Mouse (Mus musculus): Measurements from ENCODE around the gene Lsm14a. TPM values are rescaled to one million over a fixed set of nuclear protein-coding genes. Genes with fewer than 3 reads are reported as not detected.

Gene Lsm14a
- polyA plus RNA-seq, 1 experiment from 2014 or later = 68.1 TPM

GRCm38 (mm10) chr7:34391711-34392110 lies 1.4 kb downstream of the Lsm14a start:
- Histone ChIP-seq H3K4me3 (no peak overlapping the region), H3K9ac (no peak overlapping the region), H3K4me1 (replicated peaks) (peaks cover 30% of the 10 kb centered on the region), H3K4me2 (no peak overlapping the region), H3K27ac (no peak overlapping the region), H3K27me3 (no peaks in the 10 kb centered on the region), H3K36me3 (no peaks in the 10 kb centered on the region), H3K9me3 (no peaks in the 10 kb centered on the region)
- WGBS = 83% methylated on average over 4 of the region's 4 CpGs
- no peak for ATAC-seq (ENCODE audit: low FRiP score)

GRCm38 (mm10) chr7:34390834-34391155 lies 2.3 kb downstream of the Lsm14a start:
- H3K27ac ChIP-seq = peak overlapping the region; percentile 99; the same call in 1 of the 2 replicates
- peaks cover 36% of the 10 kb centered on the region for H3K4me1 ChIP-seq (replicated peaks)
- H3K36me3 ChIP-seq = no peaks in the 10 kb centered on the region
- H3K27me3 ChIP-seq = no peaks in the 10 kb centered on the region
- peak overlapping the region; percentile 98 for H3K9ac ChIP-seq
- no peaks in the 10 kb centered on the region for H3K9me3 ChIP-seq
- ATAC-seq (ENCODE audit: low FRiP score) = no peak
- 58% methylated on average over 7 of the region's 7 CpGs for WGBS
- H3K4me2 ChIP-seq = peak overlapping the region; percentile 85
- peak overlapping the region; percentile 94 for H3K4me3 ChIP-seq

DNA sequence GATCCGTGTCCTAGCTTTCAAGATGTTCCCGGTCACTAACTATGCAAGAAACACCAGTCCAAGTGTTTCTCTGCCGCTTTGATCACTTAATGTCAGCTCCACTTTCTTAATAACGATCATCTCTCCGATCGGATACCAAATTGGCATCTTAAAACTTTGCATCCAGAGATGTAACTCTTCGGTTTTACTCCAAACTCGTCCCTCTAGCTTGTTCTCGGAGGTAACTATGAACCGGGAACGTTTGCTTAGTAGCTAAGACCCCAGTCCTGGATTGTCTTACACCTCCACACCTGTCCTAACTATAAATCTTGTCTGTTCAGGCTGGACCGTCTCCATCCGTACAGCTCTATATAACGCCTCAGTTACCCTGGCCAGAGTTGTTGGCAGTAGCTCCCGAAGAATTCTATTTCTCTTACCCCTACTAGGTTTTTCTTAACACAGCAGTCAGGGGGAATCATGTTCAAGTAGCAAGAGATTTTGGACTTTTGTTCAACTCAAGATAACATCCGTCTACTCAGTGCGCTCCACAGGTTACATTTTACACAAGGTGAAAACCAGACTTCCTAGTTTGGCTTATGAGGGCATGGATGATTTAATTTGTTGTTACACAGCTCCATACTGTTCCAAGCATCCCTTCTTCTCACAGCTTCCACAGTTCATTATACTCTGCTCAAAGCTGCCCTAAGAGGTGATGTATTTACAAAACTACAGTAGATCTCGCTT lies 2.8 kb downstream of the Lsm14a start:
- peaks cover 39% of the 10 kb centered on the region for H3K4me1 ChIP-seq (replicated peaks)
- no peaks in the 10 kb centered on the region for H3K27me3 ChIP-seq
- H3K27ac ChIP-seq = peak overlapping the region; percentile 99
- no peak for ATAC-seq (ENCODE audit: low FRiP score)
- H3K9ac ChIP-seq = peak overlapping the region; percentile 98
- H3K36me3 ChIP-seq = no peaks in the 10 kb centered on the region
- WGBS = 13% methylated on average over 18 of the region's 18 CpGs
- peak overlapping the region; percentile 94 for H3K4me3 ChIP-seq
- H3K9me3 ChIP-seq = no peaks in the 10 kb centered on the region
- peak overlapping the region; percentile 85 for H3K4me2 ChIP-seq

DNA sequence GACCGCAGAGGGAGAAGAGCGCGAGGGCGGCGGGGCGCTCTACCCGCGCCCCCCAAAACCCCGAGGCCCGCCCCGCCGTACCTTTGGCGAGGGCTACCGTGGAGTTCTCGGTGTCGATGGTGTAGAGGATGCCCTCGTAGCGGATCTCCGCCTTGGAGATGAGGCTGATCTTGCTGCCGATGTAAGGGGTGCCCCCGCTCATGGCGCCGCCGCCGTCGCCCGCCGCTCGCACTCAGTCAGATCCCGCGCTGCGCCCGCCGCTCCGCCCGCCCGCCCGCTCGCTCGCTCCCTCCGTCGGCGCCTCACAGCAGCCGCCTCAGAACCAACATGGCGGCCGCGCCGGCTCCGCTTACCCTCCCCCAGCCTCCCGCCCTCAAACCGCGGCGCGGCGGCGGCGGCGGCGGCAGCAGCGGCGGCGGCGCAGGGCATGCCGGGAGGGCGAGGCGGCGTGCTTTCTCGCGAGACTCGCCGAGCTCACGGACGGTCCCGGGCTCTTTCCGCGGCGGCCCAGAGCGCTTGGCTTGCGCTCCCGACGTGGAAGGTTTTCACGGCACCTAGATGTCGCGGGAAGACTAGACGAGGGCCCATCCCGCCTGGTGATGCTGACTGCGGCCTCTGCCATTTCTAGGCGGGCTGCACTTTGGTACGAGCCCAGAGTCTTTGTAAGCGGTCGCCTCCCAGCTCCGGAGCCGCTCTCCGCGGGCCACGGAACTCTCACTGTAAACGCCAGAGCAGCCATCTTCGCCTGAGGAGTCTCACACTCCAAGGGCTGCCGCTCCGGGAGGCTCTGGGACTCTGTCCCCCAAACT lies 3.6 kb downstream of the Lsm14a start:
- under 1% methylated on average over 99 of the region's 100 CpGs for whole genome bisulfite sequencing
- peaks cover 41% of the 10 kb centered on the region for H3K4me1 ChIP-seq (replicated peaks)
- H3K9ac ChIP-seq = peak overlapping the region; percentile 98
- no peaks in the 10 kb centered on the region for H3K27me3 ChIP-seq
- peak overlapping the region; percentile 99 for H3K27ac ChIP-seq
- peak overlapping the region; percentile 94 for H3K4me3 ChIP-seq
- H3K9me3 ChIP-seq = no peaks in the 10 kb centered on the region
- ATAC-seq (ENCODE audit: low FRiP score) = peak; percentile 95
- H3K36me3 ChIP-seq = no peaks in the 10 kb centered on the region
- peak overlapping the region; percentile 85 for H3K4me2 ChIP-seq

DNA sequence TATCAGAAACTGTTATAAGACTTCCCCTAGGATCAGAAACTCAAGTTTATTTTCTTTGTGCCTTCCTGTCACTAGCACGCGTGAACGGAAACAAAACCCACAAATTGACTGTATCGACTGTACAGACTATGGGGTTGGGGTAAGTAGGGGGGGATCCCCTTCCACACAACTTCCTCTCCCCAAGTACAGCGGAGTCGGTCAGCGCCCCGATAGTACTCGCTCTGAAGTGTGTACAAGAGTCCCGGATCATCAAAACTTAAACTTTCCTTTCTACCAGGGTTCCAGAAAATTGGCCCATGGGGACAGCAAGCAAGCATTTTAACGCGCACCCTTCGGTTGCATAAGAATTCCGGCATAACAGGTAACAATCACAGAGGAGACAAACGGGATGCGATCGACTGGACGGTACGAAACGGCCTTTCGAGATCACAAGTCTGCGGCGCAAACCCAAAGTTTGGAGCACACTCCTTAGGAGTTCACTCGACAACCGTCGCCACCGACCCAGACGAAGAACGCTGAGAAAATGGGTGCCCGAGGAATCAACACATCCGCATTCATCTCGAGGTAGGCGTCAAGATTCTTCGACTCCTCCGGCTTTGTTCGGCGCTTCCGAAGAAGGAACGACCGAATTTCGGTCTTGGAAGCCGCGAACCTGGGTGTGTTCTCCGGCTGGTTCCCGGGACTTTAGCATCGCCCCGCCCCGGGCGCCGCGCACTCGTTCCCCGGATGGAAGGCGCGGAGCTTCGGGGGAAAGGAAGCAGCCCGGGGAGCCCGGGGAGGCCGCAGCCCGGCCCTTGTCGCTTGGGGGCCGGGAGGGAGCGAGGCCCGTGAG lies 4.5 kb downstream of the Lsm14a start:
- peak; percentile 58 for ATAC-seq (ENCODE audit: low FRiP score)
- Histone ChIP-seq H3K4me3 (peak overlapping the region; percentile 94), H3K9ac (peak overlapping the region; percentile 98), H3K27me3 (no peaks in the 10 kb centered on the region), H3K4me2 (peak overlapping the region; percentile 85), H3K36me3 (no peaks in the 10 kb centered on the region), H3K9me3 (no peaks in the 10 kb centered on the region), H3K27ac (peak overlapping the region; percentile 99), H3K4me1 (replicated peaks) (peaks cover 48% of the 10 kb centered on the region)
- under 1% methylated on average over 64 of the region's 64 CpGs for WGBS

- Histone ChIP-seq H3K36me3 (no peaks in the 10 kb centered on the region), H3K27me3 (no peaks in the 10 kb centered on the region), H3K9me3 (no peaks in the 10 kb centered on the region), H3K4me2 (peak overlapping the region; percentile 85), H3K9ac (peak overlapping the region; percentile 98), H3K27ac (no peak overlapping the region), H3K4me3 (peak overlapping the region; percentile 94), H3K4me1 (replicated peaks) (peaks cover 51% of the 10 kb centered on the region)
- no peak for ATAC-seq (ENCODE audit: low FRiP score)
- 3% methylated on average over 5 of the region's 5 CpGs for WGBS
These were observed 5.2 kb downstream of the Lsm14a start for GRCm38 (mm10) chr7:34387784-34388444.

DNA sequence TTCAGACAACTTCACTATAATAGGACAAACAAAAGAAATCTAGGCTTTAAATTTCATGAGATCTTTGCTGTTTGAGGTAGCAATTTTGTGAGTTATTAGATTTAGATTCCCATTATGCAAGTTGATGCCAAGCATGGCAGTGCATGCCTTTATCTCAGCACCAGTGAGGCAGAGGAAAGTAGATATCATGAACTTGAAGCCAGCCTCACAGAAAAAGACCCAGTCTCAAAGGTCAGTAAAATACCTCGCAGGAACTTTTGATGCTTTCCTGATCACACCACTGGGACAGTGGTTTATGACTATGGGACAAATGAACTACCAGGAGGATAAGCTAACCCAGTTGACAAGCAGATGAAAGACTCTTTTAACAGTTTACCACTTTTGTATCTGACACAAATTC lies 10.3 kb downstream of the Lsm14a start:
- Histone ChIP-seq H3K27me3 (no peaks in the 10 kb centered on the region), H3K9ac (no peak overlapping the region), H3K4me3 (no peak overlapping the region), H3K27ac (no peak overlapping the region), H3K4me1 (replicated peaks) (peaks cover 42% of the 10 kb centered on the region), H3K36me3 (no peaks in the 10 kb centered on the region), H3K4me2 (no peak overlapping the region), H3K9me3 (no peaks in the 10 kb centered on the region)
- 78% methylated on average over 1 of the region's 1 CpGs for WGBS
- ATAC-seq (ENCODE audit: low FRiP score) = no peak

GRCm38 (mm10) chr7:34381733-34382132 lies 11.4 kb downstream of the Lsm14a start:
- 90% methylated on average over 5 of the region's 5 CpGs for WGBS
- ATAC-seq (ENCODE audit: low FRiP score) = no peak

GRCm38 (mm10) chr7:34380311-34380710 lies 12.8 kb downstream of the Lsm14a start:
- H3K27me3 ChIP-seq = no peaks in the 10 kb centered on the region
- H3K36me3 ChIP-seq = no peaks in the 10 kb centered on the region
- no peak overlapping the region for H3K27ac ChIP-seq
- WGBS = 93% methylated on average over 3 of the region's 3 CpGs
- H3K4me3 ChIP-seq = no peak overlapping the region
- no peak overlapping the region for H3K9ac ChIP-seq
- no peaks in the 10 kb centered on the region for H3K9me3 ChIP-seq
- no peak overlapping the region for H3K4me2 ChIP-seq
- no peak for ATAC-seq (ENCODE audit: low FRiP score)
- H3K4me1 ChIP-seq (replicated peaks) = peaks cover 22% of the 10 kb centered on the region

More at GRCm38 (mm10) chr7:34381733-34382132, 11.4 kb downstream of the Lsm14a start:
- no peaks in the 10 kb centered on the region for H3K36me3 ChIP-seq
- H3K4me2 ChIP-seq = no peak overlapping the region
- H3K27ac ChIP-seq = no peak overlapping the region
- no peak overlapping the region for H3K9ac ChIP-seq
- H3K4me3 ChIP-seq = no peak overlapping the region
- H3K27me3 ChIP-seq = no peaks in the 10 kb centered on the region
- H3K4me1 ChIP-seq (replicated peaks) = peaks cover 31% of the 10 kb centered on the region
- no peaks in the 10 kb centered on the region for H3K9me3 ChIP-seq

DNA sequence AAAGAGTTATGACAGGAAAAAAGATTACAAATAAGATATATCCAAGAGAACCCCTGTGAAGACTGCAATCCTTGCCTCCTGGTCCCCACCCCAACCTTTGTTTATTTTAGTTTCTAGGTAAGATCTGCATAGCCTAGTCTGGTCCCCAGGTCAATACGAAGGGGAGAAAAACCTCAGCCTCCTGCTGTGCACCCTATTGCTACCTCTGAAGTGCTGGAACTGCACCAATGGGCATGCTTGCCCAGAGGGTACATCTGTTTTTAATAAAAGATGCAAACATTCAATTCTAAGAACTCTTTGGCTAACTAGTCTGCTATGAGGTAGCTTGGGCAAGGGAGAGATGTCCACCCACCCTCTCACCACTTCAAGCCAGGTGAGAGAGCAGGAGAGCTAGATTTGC lies 19.2 kb downstream of the Lsm14a start:
- 76% methylated on average over 1 of the region's 1 CpGs for WGBS
- ATAC-seq (ENCODE audit: low FRiP score) = no peak
- Histone ChIP-seq H3K9ac (no peak overlapping the region), H3K27me3 (no peaks in the 10 kb centered on the region), H3K4me2 (no peak overlapping the region), H3K4me1 (replicated peaks) (peaks cover 7% of the 10 kb centered on the region; the same call in 1 of the 2 replicates), H3K4me3 (no peak overlapping the region), H3K27ac (no peak overlapping the region), H3K36me3 (peaks cover 48% of the 10 kb centered on the region), H3K9me3 (no peaks in the 10 kb centered on the region)

- no peak for ATAC-seq (ENCODE audit: low FRiP score)
- no peaks in the 10 kb centered on the region for H3K27me3 ChIP-seq
- H3K27ac ChIP-seq = no peak overlapping the region
- H3K4me1 ChIP-seq (replicated peaks) = no peaks in the 10 kb centered on the region
- H3K9me3 ChIP-seq = no peaks in the 10 kb centered on the region
- 98% methylated on average over 4 of the region's 4 CpGs for WGBS
- no peak overlapping the region for H3K4me3 ChIP-seq
- H3K4me2 ChIP-seq = no peak overlapping the region
- peaks cover 38% of the 10 kb centered on the region for H3K36me3 ChIP-seq
- H3K9ac ChIP-seq = no peak overlapping the region
These were observed 37.5 kb downstream of the Lsm14a start for GRCm38 (mm10) chr7:34355629-34356028.

- H3K36me3 ChIP-seq = peaks cover 67% of the 10 kb centered on the region
- no peak overlapping the region for H3K27ac ChIP-seq
- ATAC-seq (ENCODE audit: low FRiP score) = no peak
- H3K4me3 ChIP-seq = no peak overlapping the region
- no peaks in the 10 kb centered on the region for H3K4me1 ChIP-seq (replicated peaks)
- H3K9ac ChIP-seq = no peak overlapping the region
- no peak overlapping the region for H3K4me2 ChIP-seq
- WGBS = 95% methylated on average over 1 of the region's 1 CpGs
- no peaks in the 10 kb centered on the region for H3K9me3 ChIP-seq
- H3K27me3 ChIP-seq = no peaks in the 10 kb centered on the region
These were observed 41.1 kb downstream of the Lsm14a start for GRCm38 (mm10) chr7:34351997-34352396.
